Mouse (Mus musculus) cerebellum, adult 18-20 months (tissue): ENCODE data around the gene Shc3.
A peak's percentile ranks its signal among the peaks of the same experiment; 100 is the strongest.

ENCODE experiments used
- DNase-seq, 2 experiments: peaks; one replicate each; pipeline ENCODE4 v3.0.0; 2021

Shc3 gene

GRCm38 (mm10) chr13:51479826-51480225, 89.4 kb downstream of the Shc3 start:
- peak; percentile 40 to 44 for DNase-seq

GRCm38 (mm10) chr13:51476991-51477390, 92.2 kb downstream of the Shc3 start:
- no peak for DNase-seq

- no peak for DNase-seq
These were observed 100.4 kb downstream of the Shc3 start for GRCm38 (mm10) chr13:51468697-51469250.

GRCm38 (mm10) chr13:51466117-51466841, 102.9 kb downstream of the Shc3 start:
- DNase-seq: no peak

GRCm38 (mm10) chr13:51464294-51464693, 104.9 kb downstream of the Shc3 start:
- DNase-seq: no peak

- DNase-seq: no peak
These were observed 112.9 kb downstream of the Shc3 start for GRCm38 (mm10) chr13:51456190-51456878.

- no peak for DNase-seq
These were observed 122.7 kb downstream of the Shc3 start for GRCm38 (mm10) chr13:51446550-51446949.

- no peak for DNase-seq
These were observed 126.3 kb downstream of the Shc3 start for GRCm38 (mm10) chr13:51442922-51443321.

GRCm38 (mm10) chr13:51437105-51438085, 131.8 kb downstream of the Shc3 start:
- no peak for DNase-seq

GRCm38 (mm10) chr13:51435146-51435545, 134.1 kb downstream of the Shc3 start:
- no peak for DNase-seq

GRCm38 (mm10) chr13:51434460-51434859, 134.8 kb downstream of the Shc3 start:
- DNase-seq: no peak

GRCm38 (mm10) chr13:51433371-51433770, 135.8 kb downstream of the Shc3 start:
- no peak for DNase-seq

- DNase-seq: no peak
These were observed 143.4 kb downstream of the Shc3 start for GRCm38 (mm10) chr13:51425662-51426443.

GRCm38 (mm10) chr13:51424647-51425046, 144.6 kb downstream of the Shc3 start:
- peak; percentile 41 to 46 for DNase-seq

GRCm38 (mm10) chr13:51423647-51424046, 145.6 kb downstream of the Shc3 start:
- DNase-seq: no peak

- no peak for DNase-seq
These were observed 148.4 kb downstream of the Shc3 start for GRCm38 (mm10) chr13:51420861-51421260.

GRCm38 (mm10) chr13:51419501-51419900, 149.7 kb downstream of the Shc3 start:
- no peak for DNase-seq

- DNase-seq: no peak
These were observed 150.2 kb downstream of the Shc3 start for GRCm38 (mm10) chr13:51418942-51419451.

- peak; percentile 85 to 93 for DNase-seq
These were observed 150.8 kb downstream of the Shc3 start for GRCm38 (mm10) chr13:51418268-51418941.

- no peak for DNase-seq
These were observed 151.4 kb downstream of the Shc3 start for GRCm38 (mm10) chr13:51417796-51418195.

- DNase-seq: no peak
These were observed 152.5 kb downstream of the Shc3 start for GRCm38 (mm10) chr13:51416727-51417126.
